Mouse (Mus musculus): Measurements from ENCODE around the gene Nos1. TPM values are rescaled to one million over a fixed set of nuclear protein-coding genes. Genes with fewer than 3 reads are reported as not detected.
A peak's percentile ranks its signal among the peaks of the same experiment; 100 is the strongest.

Nos1 gene
- polyA plus RNA-seq, 1 experiment from 2014 or later = 0.69 TPM

GRCm38 (mm10) chr5:117841651-117842347, 61.0 kb downstream of the Nos1 start:
- 1% methylated on average over 38 of the region's 44 CpGs for WGBS
- no peak overlapping the region for H3K9ac ChIP-seq (ENCODE audit: low read depth, low read length)
- no peaks in the 10 kb centered on the region for H3K36me3 ChIP-seq (ENCODE audit: control insufficient read depth, insufficient read depth, low read length)
- H3K4me1 ChIP-seq (replicated peaks; ENCODE audit: control insufficient read depth, insufficient read depth, low read length) = no peaks in the 10 kb centered on the region; the same call in 1 of the 2 replicates
- H3K27ac ChIP-seq (ENCODE audit: low read depth, low read length) = no peak overlapping the region
- H3K27me3 ChIP-seq (ENCODE audit: control insufficient read depth, insufficient read depth, low read length) = peaks cover 45% of the 10 kb centered on the region
- peak overlapping the region; percentile 17 for H3K4me2 ChIP-seq (replicated peaks; ENCODE audit: low read depth, low read length)
- DNase-seq (ENCODE audit: low spot score) = peak; percentile 53
- peak overlapping the region; percentile 25 for H3K4me3 ChIP-seq (ENCODE audit: low read depth, low read length)
- ATAC-seq (ENCODE audit: low FRiP score) = peak; percentile 49; the same call in 1 of the 2 replicates
- H3K9me3 ChIP-seq (ENCODE audit: control insufficient read depth, low read length) = no peaks in the 10 kb centered on the region

DNA sequence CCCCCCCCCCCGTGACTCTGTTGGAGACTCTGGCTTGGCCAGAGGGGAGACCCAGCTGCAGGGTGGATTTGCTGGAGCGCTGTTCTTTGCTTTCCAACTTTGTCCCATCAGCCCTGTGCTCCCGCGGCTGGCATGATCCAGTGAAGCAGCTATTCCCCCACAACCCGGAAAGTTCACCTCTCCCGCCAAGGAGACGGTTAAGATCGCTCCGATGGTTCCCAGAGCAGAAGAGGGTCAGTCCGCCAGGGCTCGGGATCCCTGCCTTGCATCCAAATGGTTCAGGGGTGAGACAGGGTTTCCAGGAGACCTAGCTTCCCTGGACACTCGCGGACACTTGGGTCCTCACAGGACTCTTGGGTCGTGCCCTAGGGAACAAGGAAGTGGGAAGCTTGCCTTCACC, 61.9 kb downstream of the Nos1 start:
- no peak for DNase-seq (ENCODE audit: low spot score)
- H3K27me3 ChIP-seq (ENCODE audit: control insufficient read depth, insufficient read depth, low read length) = peaks cover 44% of the 10 kb centered on the region
- H3K4me3 ChIP-seq (ENCODE audit: low read depth, low read length) = no peak overlapping the region
- no peaks in the 10 kb centered on the region; the same call in 1 of the 2 replicates for H3K4me1 ChIP-seq (replicated peaks; ENCODE audit: control insufficient read depth, insufficient read depth, low read length)
- no peak overlapping the region for H3K4me2 ChIP-seq (replicated peaks; ENCODE audit: low read depth, low read length)
- H3K9me3 ChIP-seq (ENCODE audit: control insufficient read depth, low read length) = no peaks in the 10 kb centered on the region
- H3K36me3 ChIP-seq (ENCODE audit: control insufficient read depth, insufficient read depth, low read length) = no peaks in the 10 kb centered on the region
- H3K9ac ChIP-seq (ENCODE audit: low read depth, low read length) = no peak overlapping the region
- ATAC-seq (ENCODE audit: low FRiP score) = no peak
- no peak overlapping the region for H3K27ac ChIP-seq (ENCODE audit: low read depth, low read length)
- 1% methylated on average over 14 of the region's 14 CpGs for WGBS

DNA sequence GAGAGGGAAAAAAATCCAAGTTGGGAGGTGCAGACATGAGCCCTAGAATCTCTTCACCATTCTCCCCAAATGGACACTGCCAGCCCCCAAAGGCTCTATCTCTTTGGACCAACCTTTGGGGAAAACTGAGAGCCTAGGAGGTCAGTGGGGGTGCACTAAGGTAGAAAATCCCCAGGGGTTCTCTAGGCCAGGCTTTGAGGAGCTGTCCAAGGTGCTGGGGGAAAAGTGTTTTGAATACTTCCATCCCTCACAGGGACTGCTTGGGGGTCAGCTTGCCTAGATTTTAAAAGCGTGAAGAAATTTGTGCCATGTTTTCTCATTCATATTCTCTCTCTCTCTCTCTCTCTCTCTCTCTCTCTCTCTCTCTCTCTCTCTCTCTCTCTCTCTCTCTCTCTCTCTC, 63.8 kb downstream of the Nos1 start:
- Histone ChIP-seq H3K4me3 (ENCODE audit: low read depth, low read length) (no peak overlapping the region), H3K36me3 (ENCODE audit: control insufficient read depth, insufficient read depth, low read length) (no peaks in the 10 kb centered on the region), H3K27ac (ENCODE audit: low read depth, low read length) (no peak overlapping the region), H3K4me2 (replicated peaks; ENCODE audit: low read depth, low read length) (no peak overlapping the region), H3K9ac (ENCODE audit: low read depth, low read length) (no peak overlapping the region), H3K27me3 (ENCODE audit: control insufficient read depth, insufficient read depth, low read length) (peaks cover 43% of the 10 kb centered on the region), H3K4me1 (replicated peaks; ENCODE audit: control insufficient read depth, insufficient read depth, low read length) (no peaks in the 10 kb centered on the region; the same call in 1 of the 2 replicates), H3K9me3 (ENCODE audit: control insufficient read depth, low read length) (no peaks in the 10 kb centered on the region)
- ATAC-seq (ENCODE audit: low FRiP score) = no peak
- WGBS = 21% methylated on average over 1 of the region's 1 CpGs
- DNase-seq (ENCODE audit: low spot score) = peak; percentile 55

DNA sequence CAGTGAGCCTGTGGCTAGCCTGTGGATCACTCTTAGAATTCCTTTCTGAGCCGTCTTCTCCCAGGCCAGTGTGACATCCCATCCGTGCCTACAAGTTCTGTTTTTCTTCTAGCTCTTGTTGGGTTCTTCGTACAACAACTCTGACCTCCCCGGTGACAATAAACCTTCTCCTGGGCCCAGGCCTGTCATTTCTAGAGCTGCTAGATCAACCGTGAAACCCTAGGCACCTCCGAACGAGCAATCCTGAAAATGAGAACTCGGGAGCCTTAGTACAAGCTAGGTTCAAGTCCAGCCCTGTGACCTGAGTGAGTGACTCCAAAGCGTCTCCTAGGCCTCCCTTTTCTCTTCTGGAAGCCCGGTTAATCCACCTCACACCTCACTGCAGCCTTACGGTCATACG, 69.6 kb downstream of the Nos1 start:
- no peaks in the 10 kb centered on the region for H3K9me3 ChIP-seq (ENCODE audit: control insufficient read depth, low read length)
- no peaks in the 10 kb centered on the region for H3K4me1 ChIP-seq (replicated peaks; ENCODE audit: control insufficient read depth, insufficient read depth, low read length)
- no peaks in the 10 kb centered on the region for H3K27me3 ChIP-seq (ENCODE audit: control insufficient read depth, insufficient read depth, low read length)
- H3K4me2 ChIP-seq (replicated peaks; ENCODE audit: low read depth, low read length) = no peak overlapping the region
- ATAC-seq (ENCODE audit: low FRiP score) (no peak), DNase-seq (ENCODE audit: low spot score) (no peak)
- 82% methylated on average over 12 of the region's 12 CpGs for WGBS
- H3K27ac ChIP-seq (ENCODE audit: low read depth, low read length) = no peak overlapping the region
- no peak overlapping the region for H3K4me3 ChIP-seq (ENCODE audit: low read depth, low read length)
- no peaks in the 10 kb centered on the region for H3K36me3 ChIP-seq (ENCODE audit: control insufficient read depth, insufficient read depth, low read length)
- no peak overlapping the region for H3K9ac ChIP-seq (ENCODE audit: low read depth, low read length)

DNA sequence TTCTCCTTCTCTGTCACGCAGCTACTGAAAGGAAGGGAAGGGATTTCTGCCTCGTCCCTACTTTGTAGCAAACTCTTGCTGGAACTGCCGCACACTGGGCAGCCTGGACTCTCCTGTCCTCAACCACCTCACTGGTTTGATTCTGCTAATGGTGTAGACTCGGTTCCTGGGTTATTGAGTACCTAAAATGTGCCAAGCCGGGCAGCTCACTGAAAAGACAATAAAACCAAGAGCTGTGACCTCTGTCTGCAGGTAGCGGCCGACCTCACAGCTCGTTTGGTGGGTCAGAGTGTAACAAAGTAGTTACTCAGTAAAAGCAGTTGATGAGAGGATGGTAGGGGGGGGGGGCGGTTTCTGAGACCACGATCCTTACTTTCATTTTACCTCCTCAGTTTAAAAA, 72.9 kb downstream of the Nos1 start:
- no peak overlapping the region for H3K9ac ChIP-seq (ENCODE audit: low read depth, low read length)
- no peaks in the 10 kb centered on the region for H3K4me1 ChIP-seq (replicated peaks; ENCODE audit: control insufficient read depth, insufficient read depth, low read length)
- no peak overlapping the region for H3K4me3 ChIP-seq (ENCODE audit: low read depth, low read length)
- no peaks in the 10 kb centered on the region for H3K27me3 ChIP-seq (ENCODE audit: control insufficient read depth, insufficient read depth, low read length)
- no peak for ATAC-seq (ENCODE audit: low FRiP score)
- H3K9me3 ChIP-seq (ENCODE audit: control insufficient read depth, low read length) = no peaks in the 10 kb centered on the region
- no peak for DNase-seq (ENCODE audit: low spot score)
- H3K4me2 ChIP-seq (replicated peaks; ENCODE audit: low read depth, low read length) = no peak overlapping the region
- no peaks in the 10 kb centered on the region for H3K36me3 ChIP-seq (ENCODE audit: control insufficient read depth, insufficient read depth, low read length)
- WGBS = 75% methylated on average over 10 of the region's 10 CpGs
- H3K27ac ChIP-seq (ENCODE audit: low read depth, low read length) = no peak overlapping the region

DNA sequence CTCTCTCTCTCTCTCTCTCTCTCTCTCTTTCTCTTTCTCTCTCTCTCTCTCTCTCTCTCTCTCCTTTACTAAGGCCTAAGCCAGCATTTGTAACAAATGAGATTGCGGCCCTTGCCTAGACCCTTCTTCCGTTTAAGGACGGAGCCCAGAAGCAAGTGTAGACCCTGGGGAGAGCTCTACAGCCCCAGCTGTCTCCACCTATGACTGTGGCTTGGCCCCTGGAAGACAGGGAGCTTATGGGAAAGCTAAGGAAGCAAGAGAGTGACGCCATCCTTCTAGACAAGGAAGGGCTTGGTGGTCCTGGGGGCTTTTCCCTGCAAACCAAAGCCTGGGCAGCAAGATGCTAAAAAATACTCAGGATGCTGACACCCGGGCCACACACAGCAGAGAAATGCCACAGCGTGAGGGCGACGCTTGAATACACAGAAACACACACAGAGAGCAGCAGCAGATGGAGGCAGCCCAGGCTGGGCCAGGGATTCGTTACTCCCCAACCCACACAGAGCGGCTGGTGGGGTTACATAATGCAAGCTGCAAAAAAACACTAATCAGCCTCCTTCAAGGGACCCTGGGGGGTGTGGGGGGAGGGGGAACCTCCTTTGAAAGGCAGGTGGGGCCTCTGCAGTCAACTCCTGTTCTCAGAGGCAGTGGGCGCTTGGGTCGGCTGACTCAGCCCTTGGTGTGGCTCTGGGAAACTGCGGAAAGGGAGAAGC, 83.9 kb downstream of the Nos1 start:
- Histone ChIP-seq H3K27ac (ENCODE audit: low read depth, low read length) (no peak overlapping the region), H3K4me2 (replicated peaks; ENCODE audit: low read depth, low read length) (no peak overlapping the region), H3K36me3 (ENCODE audit: control insufficient read depth, insufficient read depth, low read length) (no peaks in the 10 kb centered on the region), H3K9me3 (ENCODE audit: control insufficient read depth, low read length) (no peaks in the 10 kb centered on the region), H3K27me3 (ENCODE audit: control insufficient read depth, insufficient read depth, low read length) (no peaks in the 10 kb centered on the region), H3K9ac (ENCODE audit: low read depth, low read length) (peak overlapping the region; percentile 37; the same call in 1 of the 2 replicates), H3K4me3 (ENCODE audit: low read depth, low read length) (no peak overlapping the region), H3K4me1 (replicated peaks; ENCODE audit: control insufficient read depth, insufficient read depth, low read length) (peaks cover 5% of the 10 kb centered on the region; the same call in 1 of the 2 replicates)
- DNase-seq (ENCODE audit: low spot score) (peak; percentile 41), ATAC-seq (ENCODE audit: low FRiP score) (peak; percentile 47; the same call in 1 of the 2 replicates)
- WGBS = 10% methylated on average over 13 of the region's 13 CpGs

DNA sequence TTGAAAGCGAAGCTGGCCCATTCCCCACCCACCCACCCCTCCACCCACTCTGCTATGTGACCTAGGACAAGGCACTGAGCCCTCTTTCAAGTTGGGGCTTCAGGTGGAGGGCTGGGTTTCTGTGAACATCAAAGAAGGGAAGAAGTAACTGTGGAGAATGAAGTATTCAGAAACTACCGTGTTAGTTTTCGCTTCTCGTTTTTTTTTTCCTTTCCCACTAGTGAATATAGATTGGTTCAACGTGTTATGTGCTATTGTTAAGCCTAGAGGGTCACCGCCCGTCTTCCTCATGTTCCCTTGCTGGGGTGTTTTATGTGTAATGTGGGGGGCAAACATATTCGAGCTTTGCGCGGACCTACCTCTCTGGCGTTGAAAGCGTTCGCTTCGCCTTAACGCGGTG, 85.0 kb downstream of the Nos1 start:
- no peaks in the 10 kb centered on the region for H3K36me3 ChIP-seq (ENCODE audit: control insufficient read depth, insufficient read depth, low read length)
- no peak overlapping the region for H3K4me3 ChIP-seq (ENCODE audit: low read depth, low read length)
- peaks cover 5% of the 10 kb centered on the region; the same call in 1 of the 2 replicates for H3K4me1 ChIP-seq (replicated peaks; ENCODE audit: control insufficient read depth, insufficient read depth, low read length)
- H3K4me2 ChIP-seq (replicated peaks; ENCODE audit: low read depth, low read length) = no peak overlapping the region
- no peak overlapping the region for H3K9ac ChIP-seq (ENCODE audit: low read depth, low read length)
- no peaks in the 10 kb centered on the region for H3K27me3 ChIP-seq (ENCODE audit: control insufficient read depth, insufficient read depth, low read length)
- no peak for ATAC-seq (ENCODE audit: low FRiP score)
- no peaks in the 10 kb centered on the region for H3K9me3 ChIP-seq (ENCODE audit: control insufficient read depth, low read length)
- DNase-seq (ENCODE audit: low spot score) = no peak
- H3K27ac ChIP-seq (ENCODE audit: low read depth, low read length) = no peak overlapping the region
- WGBS = 62% methylated on average over 16 of the region's 16 CpGs

DNA sequence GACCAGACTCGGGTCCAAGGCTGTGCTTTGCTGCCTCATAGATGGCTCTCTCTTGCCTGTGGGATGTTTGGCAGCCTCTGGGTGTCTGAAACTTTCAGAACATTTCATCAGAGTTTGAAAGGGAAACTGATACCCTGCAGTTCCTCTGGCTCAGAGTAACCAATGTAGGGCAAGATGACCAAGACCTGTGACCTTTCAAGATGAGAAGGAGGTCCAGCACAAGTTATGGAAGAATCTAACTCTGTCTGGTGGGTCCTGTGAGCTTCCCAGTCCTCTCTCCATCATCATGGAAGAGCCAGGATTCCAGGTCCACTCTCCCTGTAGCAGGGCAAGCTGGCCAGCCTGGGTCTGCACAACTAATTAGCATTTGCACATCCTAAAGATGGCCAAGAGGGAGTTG, 90.8 kb downstream of the Nos1 start:
- Histone ChIP-seq H3K27me3 (ENCODE audit: control insufficient read depth, insufficient read depth, low read length) (no peaks in the 10 kb centered on the region), H3K9me3 (ENCODE audit: control insufficient read depth, low read length) (no peaks in the 10 kb centered on the region), H3K4me1 (replicated peaks; ENCODE audit: control insufficient read depth, insufficient read depth, low read length) (no peaks in the 10 kb centered on the region), H3K36me3 (ENCODE audit: control insufficient read depth, insufficient read depth, low read length) (no peaks in the 10 kb centered on the region), H3K4me2 (replicated peaks; ENCODE audit: low read depth, low read length) (no peak overlapping the region), H3K27ac (ENCODE audit: low read depth, low read length) (no peak overlapping the region), H3K9ac (ENCODE audit: low read depth, low read length) (no peak overlapping the region), H3K4me3 (ENCODE audit: low read depth, low read length) (no peak overlapping the region)
- WGBS = 81% methylated on average over 1 of the region's 1 CpGs
- DNase-seq (ENCODE audit: low spot score) (no peak), ATAC-seq (ENCODE audit: low FRiP score) (no peak)

DNA sequence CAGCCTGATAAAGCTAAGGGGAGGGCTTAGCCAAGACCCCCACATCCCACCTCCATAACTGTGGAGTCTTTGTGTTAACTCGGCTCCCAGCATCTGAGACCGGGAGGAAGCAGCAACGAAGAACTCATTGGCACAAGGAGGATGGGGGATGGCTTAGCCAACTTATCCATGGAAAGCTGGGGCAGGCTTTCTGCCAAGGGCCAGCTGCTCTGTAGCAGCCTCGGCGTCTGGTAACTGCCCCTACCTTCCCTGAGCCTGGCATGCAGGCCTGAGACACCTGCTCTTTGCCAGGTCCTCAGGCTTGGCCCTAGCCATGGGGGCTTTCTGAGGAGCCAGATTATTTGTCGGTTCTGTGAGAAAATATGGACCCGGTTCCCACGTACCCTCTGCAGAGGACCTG, 93.0 kb downstream of the Nos1 start:
- no peak overlapping the region for H3K4me2 ChIP-seq (replicated peaks; ENCODE audit: low read depth, low read length)
- 91% methylated on average over 8 of the region's 8 CpGs for WGBS

More for the DNA sequence above, 93.0 kb downstream of the Nos1 start:
- DNase-seq (ENCODE audit: low spot score) (no peak), ATAC-seq (ENCODE audit: low FRiP score) (no peak)
- H3K4me1 ChIP-seq (replicated peaks; ENCODE audit: control insufficient read depth, insufficient read depth, low read length) = no peaks in the 10 kb centered on the region
- H3K4me3 ChIP-seq (ENCODE audit: low read depth, low read length) = no peak overlapping the region
- H3K9ac ChIP-seq (ENCODE audit: low read depth, low read length) = no peak overlapping the region
- no peaks in the 10 kb centered on the region for H3K36me3 ChIP-seq (ENCODE audit: control insufficient read depth, insufficient read depth, low read length)
- no peak overlapping the region for H3K27ac ChIP-seq (ENCODE audit: low read depth, low read length)
- H3K9me3 ChIP-seq (ENCODE audit: control insufficient read depth, low read length) = no peaks in the 10 kb centered on the region
- H3K27me3 ChIP-seq (ENCODE audit: control insufficient read depth, insufficient read depth, low read length) = no peaks in the 10 kb centered on the region
